Mouse (Mus musculus) hindbrain, postnatal 0 days (tissue): ENCODE measurements around the gene Impg2. TPM values are rescaled to one million over a fixed set of nuclear protein-coding genes. Genes with fewer than 3 reads are reported as not detected.

Experiments
- ATAC-seq: fragments of 200-750 bp; cut with Nextera tagmentation; 2 replicates; pipeline ENCODE4 v1.8.0; 2017; ENCODE audit warnings: mild to moderate bottlenecking, moderate TSS enrichment, moderate library complexity
- DNase-seq: peaks from one replicate; pipeline ENCODE4 v3.0.0-alpha.2; 2015; ENCODE audit warnings: low spot score
- H3K27ac ChIP-seq: fragments of 300-500 bp; sonication (generic); 2 replicates; pipeline ENCODE4 v1.5.1; 2014; ENCODE audit warnings: mild to moderate bottlenecking
- H3K27me3 ChIP-seq: fragments of 300-500 bp; sonication (generic); 2 replicates; pipeline ENCODE4 v1.6.1; 2014; ENCODE audit warnings: low read length, mixed read lengths; ENCODE audit not compliant: insufficient read depth
- H3K36me3 ChIP-seq: fragments of 300-500 bp; sonication (generic); 2 replicates; pipeline ENCODE4 v1.6.1; 2014; ENCODE audit warnings: low read length, mixed read lengths; ENCODE audit not compliant: insufficient read depth
- H3K4me1 ChIP-seq: fragments of 300-500 bp; sonication (generic); 2 replicates; pipeline ENCODE4 v1.6.1; 2014; ENCODE audit warnings: antibody characterized with exemption, low read length, mixed read lengths; ENCODE audit not compliant: insufficient read depth
- H3K4me2 ChIP-seq: fragments of 300-500 bp; sonication (generic); 2 replicates; pipeline ENCODE4 v1.6.1; 2014; ENCODE audit warnings: low read depth, mild to moderate bottlenecking, low read length, moderate library complexity, mixed read lengths
- H3K4me3 ChIP-seq: fragments of 300-500 bp; sonication (generic); 2 replicates; pipeline ENCODE4 v1.5.1; 2014; ENCODE audit warnings: low read length
- H3K9ac ChIP-seq: fragments of 300-500 bp; sonication (generic); replicated peaks from 2 replicates; pipeline ENCODE4 v1.6.1; 2014; ENCODE audit warnings: mild to moderate bottlenecking, low read length, moderate library complexity, mixed read lengths
- H3K9me3 ChIP-seq: fragments of 300-500 bp; sonication (generic); 2 replicates; pipeline ENCODE4 v1.6.1; 2016; ENCODE audit warnings: low read length, mixed read lengths
- CTCF ChIP-seq: IDR thresholded peaks from 2 replicates; pipeline ENCODE4 v1.5.1; 2016; ENCODE audit warnings: antibody characterized with exemption, control low read depth, low read depth
- WGBS: fragments of 180-500 bp; shearing (Covaris S2); extraction: QIAGEN DNeasy Blood & Tissue Kit; methylation state at CpG from one replicate; pipeline ENCODE4 v1.1.7; 2014; 5-methylcytosine and 5-hydroxymethylcytosine counted together
- polyA plus RNA-seq: library from polyadenylated mRNA; unstranded; fragments of >200 nt; fragmentation: Nextera tagmentation; extraction: Ambion mirVana; gene quantifications from 2 replicates; pipeline ENCODE4 v1.2.1, GENCODE M21; 2015
- total RNA-seq: library from RNA; depleted of rRNA; stranded (reverse); fragments of >200 nt; gene quantifications from 2 replicates; pipeline ENCODE4 v1.2.3, GENCODE M21; 2014

The Impg2 gene
- total and polyA plus RNA-seq, 2 experiments from 2014 or later = 0.08 to 0.26 TPM

- TF ChIP-seq CTCF = no peak
- DNase-seq = no peak
- no peak for ATAC-seq
Observed at GRCm38 (mm10) chr16:56227686-56228085, 23.6 kb downstream of the Impg2 start.

GRCm38 (mm10) chr16:56229455-56229854, 25.3 kb downstream of the Impg2 start:
- Histone ChIP-seq H3K9ac (no peak overlapping the region), H3K4me2 (no peak overlapping the region), H3K36me3 (no peaks in the 10 kb centered on the region), H3K9me3 (no peaks in the 10 kb centered on the region), H3K27me3 (no peaks in the 10 kb centered on the region), H3K4me3 (no peak overlapping the region), H3K4me1 (no peaks in the 10 kb centered on the region), H3K27ac (no peak overlapping the region)
- 69% methylated on average over 2 of the region's 2 CpGs for WGBS
- DNase-seq (no peak), ATAC-seq (no peak)
- no peak for TF ChIP-seq CTCF

More at GRCm38 (mm10) chr16:56227686-56228085, 23.6 kb downstream of the Impg2 start:
- Histone ChIP-seq H3K4me3 (no peak overlapping the region), H3K9me3 (no peaks in the 10 kb centered on the region), H3K9ac (no peak overlapping the region), H3K27ac (no peak overlapping the region), H3K4me2 (no peak overlapping the region), H3K27me3 (no peaks in the 10 kb centered on the region), H3K36me3 (no peaks in the 10 kb centered on the region), H3K4me1 (no peaks in the 10 kb centered on the region)

DNA sequence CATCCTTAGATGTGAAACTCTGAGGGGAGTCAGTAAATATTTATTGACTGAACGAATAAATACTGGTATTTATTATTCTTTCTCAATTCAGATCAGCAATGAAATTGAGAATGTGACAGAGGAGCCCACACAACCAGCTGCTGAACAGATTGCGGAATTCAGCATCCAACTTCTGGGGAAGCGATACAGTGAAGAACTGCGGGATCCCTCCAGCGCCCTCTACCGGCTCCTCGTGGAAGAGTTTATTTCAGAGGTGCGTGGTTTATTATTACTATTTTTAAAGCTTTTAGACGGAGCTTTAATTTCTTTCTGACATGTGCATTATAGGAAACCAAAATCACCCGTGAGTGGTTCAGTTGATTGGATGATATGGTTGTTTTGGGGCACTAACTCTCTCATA, 27.2 kb downstream of the Impg2 start:
- no peaks in the 10 kb centered on the region for H3K36me3 ChIP-seq
- DNase-seq (peak; percentile 13), ATAC-seq (no peak)
- peak; percentile 26; the same call in 1 of the 2 replicates for TF ChIP-seq CTCF
- no peak overlapping the region for H3K4me2 ChIP-seq
- no peak overlapping the region for H3K4me3 ChIP-seq
- no peaks in the 10 kb centered on the region for H3K4me1 ChIP-seq
- 56% methylated on average over 10 of the region's 10 CpGs for WGBS
- H3K9me3 ChIP-seq = no peaks in the 10 kb centered on the region
- no peak overlapping the region for H3K9ac ChIP-seq
- no peaks in the 10 kb centered on the region for H3K27me3 ChIP-seq
- no peak overlapping the region for H3K27ac ChIP-seq

- Histone ChIP-seq H3K27me3 (no peaks in the 10 kb centered on the region), H3K9ac (no peak overlapping the region), H3K4me3 (no peak overlapping the region), H3K9me3 (no peaks in the 10 kb centered on the region), H3K4me2 (no peak overlapping the region), H3K36me3 (no peaks in the 10 kb centered on the region), H3K4me1 (no peaks in the 10 kb centered on the region), H3K27ac (no peak overlapping the region)
- no peak for ATAC-seq
- peak; percentile 34 for DNase-seq
- 68% methylated on average over 10 of the region's 10 CpGs for WGBS
- TF ChIP-seq CTCF = no peak
Observed at GRCm38 (mm10) chr16:56232736-56233135, 28.6 kb downstream of the Impg2 start.

- DNase-seq = no peak
- TF ChIP-seq CTCF = no peak
- Histone ChIP-seq H3K36me3 (no peaks in the 10 kb centered on the region), H3K27me3 (no peaks in the 10 kb centered on the region), H3K27ac (no peak overlapping the region), H3K9ac (no peak overlapping the region), H3K4me3 (no peak overlapping the region), H3K9me3 (no peaks in the 10 kb centered on the region), H3K4me2 (no peak overlapping the region), H3K4me1 (no peaks in the 10 kb centered on the region)
- no peak for ATAC-seq
- 95% methylated on average over 3 of the region's 3 CpGs for WGBS
Observed at GRCm38 (mm10) chr16:56246031-56246430, 41.9 kb downstream of the Impg2 start.

DNA sequence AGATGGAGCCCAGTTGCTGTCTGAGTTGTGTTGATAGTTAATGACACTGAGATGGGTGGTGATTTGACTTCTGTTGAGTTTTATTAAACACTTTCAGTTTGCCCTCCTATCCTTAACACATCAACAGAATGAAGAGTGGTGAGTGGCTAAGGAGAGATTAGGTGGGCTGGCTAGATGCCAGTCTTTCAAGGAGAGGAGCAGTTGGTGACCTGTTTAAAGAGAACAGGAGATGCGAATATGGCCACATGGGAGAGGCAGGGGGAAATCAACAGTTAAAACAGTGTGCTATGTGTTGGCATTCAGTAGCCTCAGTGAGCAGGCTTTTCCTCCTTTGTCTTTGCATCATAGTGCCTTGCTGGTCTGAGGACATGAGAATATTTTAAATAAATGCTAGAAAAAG, 69.8 kb downstream of the Impg2 start:
- DNase-seq (no peak), ATAC-seq (no peak)
- Histone ChIP-seq H3K9ac (no peak overlapping the region), H3K9me3 (no peaks in the 10 kb centered on the region), H3K4me2 (no peak overlapping the region), H3K4me1 (no peaks in the 10 kb centered on the region), H3K4me3 (no peak overlapping the region), H3K36me3 (no peaks in the 10 kb centered on the region), H3K27ac (no peak overlapping the region), H3K27me3 (no peaks in the 10 kb centered on the region)
- TF ChIP-seq CTCF = no peak
- WGBS = 72% methylated on average over 1 of the region's 1 CpGs

DNA sequence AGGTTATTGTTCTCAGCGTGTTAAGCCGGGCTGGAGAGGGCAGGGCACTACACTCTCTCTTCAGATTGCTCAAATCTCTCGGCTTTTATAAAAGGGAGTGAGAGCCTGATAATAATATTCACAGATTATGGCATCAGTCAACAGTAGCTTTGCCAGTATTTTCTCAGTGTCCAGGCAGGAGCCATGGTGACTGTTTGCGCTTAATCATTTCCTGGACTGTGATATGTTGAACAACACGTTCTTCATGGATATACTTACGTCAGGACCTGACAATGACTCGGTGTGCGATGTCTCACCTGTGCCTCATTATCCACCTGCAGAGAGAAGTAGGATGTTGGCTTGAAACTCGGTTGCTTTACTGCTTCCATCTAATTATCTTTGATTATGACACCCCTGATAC, 74.9 kb downstream of the Impg2 start:
- Histone ChIP-seq H3K27ac (no peak overlapping the region), H3K27me3 (no peaks in the 10 kb centered on the region), H3K9ac (no peak overlapping the region), H3K4me3 (no peak overlapping the region), H3K4me2 (no peak overlapping the region), H3K36me3 (no peaks in the 10 kb centered on the region), H3K4me1 (no peaks in the 10 kb centered on the region), H3K9me3 (no peaks in the 10 kb centered on the region)
- no peak for TF ChIP-seq CTCF
- DNase-seq (no peak), ATAC-seq (no peak)
- WGBS = 85% methylated on average over 9 of the region's 9 CpGs
